Mouse (Mus musculus): ENCODE results near the gene Fxyd6. TPM values are rescaled to one million over a fixed set of nuclear protein-coding genes. Genes with fewer than 3 reads are reported as not detected.

Gene Fxyd6
- 348 and 508 TPM in 2 replicates for polyA plus RNA-seq (2014; fragmentation: Nextera tagmentation; extraction: Ambion mirVana)

- Histone ChIP-seq H3K9ac (replicated peaks; ENCODE audit: low read length) (peak within 1 kb of the TSS; percentile 86), H3K4me2 (ENCODE audit: low read length) (peak within 1 kb of the TSS; percentile 62), H3K27ac (replicated peaks; ENCODE audit: low read depth, low read length) (peak within 1 kb of the TSS; percentile 89), H3K4me3 (replicated peaks; ENCODE audit: low read depth, low read length) (peak within 1 kb of the TSS; percentile 71), H3K9me3 (ENCODE audit: control insufficient read depth, low read length) (no peaks in the 10 kb centered on the region), H3K36me3 (ENCODE audit: control insufficient read depth, insufficient read depth, low read length) (no peaks in the 10 kb centered on the region), H3K4me1 (ENCODE audit: control insufficient read depth, insufficient read depth, low read length) (peaks cover 25% of the 10 kb centered on the region), H3K27me3 (ENCODE audit: control insufficient read depth, insufficient read depth, low read length) (no peaks in the 10 kb centered on the region)
- DNase-seq (peak; percentile 81), ATAC-seq (ENCODE audit: low FRiP score, low TSS enrichment) (peak; percentile 75; the same call in 1 of the 2 replicates)
- WGBS = under 1% methylated on average over 28 of the region's 28 CpGs
These were observed at the start of gene Fxyd6 for GRCm38 (mm10) chr9:45370117-45370561. Gene Fxyd6, plus strand, starts transcription at chr9:45370185.

- H3K4me3 ChIP-seq (replicated peaks; ENCODE audit: low read depth, low read length) = no peak overlapping the region
- no peak overlapping the region for H3K9ac ChIP-seq (replicated peaks; ENCODE audit: low read length)
- no peaks in the 10 kb centered on the region for H3K36me3 ChIP-seq (ENCODE audit: control insufficient read depth, insufficient read depth, low read length)
- no peaks in the 10 kb centered on the region for H3K9me3 ChIP-seq (ENCODE audit: control insufficient read depth, low read length)
- no peaks in the 10 kb centered on the region for H3K4me1 ChIP-seq (ENCODE audit: control insufficient read depth, insufficient read depth, low read length)
- H3K27ac ChIP-seq (replicated peaks; ENCODE audit: low read depth, low read length) = no peak overlapping the region
- 80% methylated on average over 6 of the region's 6 CpGs for WGBS
- no peaks in the 10 kb centered on the region for H3K27me3 ChIP-seq (ENCODE audit: control insufficient read depth, insufficient read depth, low read length)
- DNase-seq = no peak
- ATAC-seq (ENCODE audit: low FRiP score, low TSS enrichment) = no peak
- H3K4me2 ChIP-seq (ENCODE audit: low read length) = no peak overlapping the region
These were observed 48.5 kb upstream of the Fxyd6 start for GRCm38 (mm10) chr9:45321465-45321864.

GRCm38 (mm10) chr9:45321946-45322430 is 48.0 kb upstream of the Fxyd6 start:
- H3K27ac ChIP-seq (replicated peaks; ENCODE audit: low read depth, low read length) = no peak overlapping the region
- no peak overlapping the region for H3K9ac ChIP-seq (replicated peaks; ENCODE audit: low read length)
- no peak for DNase-seq
- WGBS = 85% methylated on average over 4 of the region's 4 CpGs
- H3K36me3 ChIP-seq (ENCODE audit: control insufficient read depth, insufficient read depth, low read length) = no peaks in the 10 kb centered on the region
- no peak for ATAC-seq (ENCODE audit: low FRiP score, low TSS enrichment)
- H3K4me2 ChIP-seq (ENCODE audit: low read length) = no peak overlapping the region
- H3K4me1 ChIP-seq (ENCODE audit: control insufficient read depth, insufficient read depth, low read length) = no peaks in the 10 kb centered on the region
- H3K27me3 ChIP-seq (ENCODE audit: control insufficient read depth, insufficient read depth, low read length) = no peaks in the 10 kb centered on the region
- no peaks in the 10 kb centered on the region for H3K9me3 ChIP-seq (ENCODE audit: control insufficient read depth, low read length)
- no peak overlapping the region for H3K4me3 ChIP-seq (replicated peaks; ENCODE audit: low read depth, low read length)

- DNase-seq = no peak
- H3K4me1 ChIP-seq (ENCODE audit: control insufficient read depth, insufficient read depth, low read length) = no peaks in the 10 kb centered on the region
- H3K9me3 ChIP-seq (ENCODE audit: control insufficient read depth, low read length) = no peaks in the 10 kb centered on the region
- no peak overlapping the region for H3K4me2 ChIP-seq (ENCODE audit: low read length)
- no peak for ATAC-seq (ENCODE audit: low FRiP score, low TSS enrichment)
- no peak overlapping the region for H3K9ac ChIP-seq (replicated peaks; ENCODE audit: low read length)
- H3K4me3 ChIP-seq (replicated peaks; ENCODE audit: low read depth, low read length) = no peak overlapping the region
- H3K27ac ChIP-seq (replicated peaks; ENCODE audit: low read depth, low read length) = no peak overlapping the region
- no peaks in the 10 kb centered on the region for H3K36me3 ChIP-seq (ENCODE audit: control insufficient read depth, insufficient read depth, low read length)
- WGBS = 93% methylated on average over 9 of the region's 9 CpGs
- no peaks in the 10 kb centered on the region for H3K27me3 ChIP-seq (ENCODE audit: control insufficient read depth, insufficient read depth, low read length)
These were observed 43.6 kb upstream of the Fxyd6 start for GRCm38 (mm10) chr9:45326390-45326789.

GRCm38 (mm10) chr9:45328263-45328662 is 41.7 kb upstream of the Fxyd6 start:
- H3K9ac ChIP-seq (replicated peaks; ENCODE audit: low read length) = no peak overlapping the region
- H3K27me3 ChIP-seq (ENCODE audit: control insufficient read depth, insufficient read depth, low read length) = no peaks in the 10 kb centered on the region
- ATAC-seq (ENCODE audit: low FRiP score, low TSS enrichment) = no peak
- no peak overlapping the region for H3K4me3 ChIP-seq (replicated peaks; ENCODE audit: low read depth, low read length)
- no peak overlapping the region for H3K4me2 ChIP-seq (ENCODE audit: low read length)
- no peaks in the 10 kb centered on the region for H3K36me3 ChIP-seq (ENCODE audit: control insufficient read depth, insufficient read depth, low read length)
- no peak overlapping the region for H3K27ac ChIP-seq (replicated peaks; ENCODE audit: low read depth, low read length)
- WGBS = 84% methylated on average over 4 of the region's 4 CpGs
- H3K9me3 ChIP-seq (ENCODE audit: control insufficient read depth, low read length) = no peaks in the 10 kb centered on the region
- H3K4me1 ChIP-seq (ENCODE audit: control insufficient read depth, insufficient read depth, low read length) = no peaks in the 10 kb centered on the region
- DNase-seq = no peak

- Histone ChIP-seq H3K27me3 (ENCODE audit: control insufficient read depth, insufficient read depth, low read length) (no peaks in the 10 kb centered on the region), H3K9me3 (ENCODE audit: control insufficient read depth, low read length) (no peaks in the 10 kb centered on the region), H3K9ac (replicated peaks; ENCODE audit: low read length) (no peak overlapping the region), H3K4me2 (ENCODE audit: low read length) (no peak overlapping the region), H3K27ac (replicated peaks; ENCODE audit: low read depth, low read length) (no peak overlapping the region), H3K4me3 (replicated peaks; ENCODE audit: low read depth, low read length) (no peak overlapping the region), H3K36me3 (ENCODE audit: control insufficient read depth, insufficient read depth, low read length) (no peaks in the 10 kb centered on the region), H3K4me1 (ENCODE audit: control insufficient read depth, insufficient read depth, low read length) (no peaks in the 10 kb centered on the region)
- WGBS = 88% methylated on average over 6 of the region's 6 CpGs
- ATAC-seq (ENCODE audit: low FRiP score, low TSS enrichment) (no peak), DNase-seq (no peak)
These were observed 40.4 kb upstream of the Fxyd6 start for GRCm38 (mm10) chr9:45329577-45329976.

- no peak for DNase-seq
These were observed 32.6 kb upstream of the Fxyd6 start for GRCm38 (mm10) chr9:45337406-45337805.

GRCm38 (mm10) chr9:45343066-45343465 is 26.9 kb upstream of the Fxyd6 start:
- no peak for ATAC-seq (ENCODE audit: low FRiP score, low TSS enrichment)
- no peaks in the 10 kb centered on the region for H3K27me3 ChIP-seq (ENCODE audit: control insufficient read depth, insufficient read depth, low read length)
- 91% methylated on average over 3 of the region's 3 CpGs for WGBS

More at GRCm38 (mm10) chr9:45337406-45337805, 32.6 kb upstream of the Fxyd6 start:
- 82% methylated on average over 2 of the region's 2 CpGs for WGBS
- H3K27me3 ChIP-seq (ENCODE audit: control insufficient read depth, insufficient read depth, low read length) = no peaks in the 10 kb centered on the region
- no peaks in the 10 kb centered on the region for H3K9me3 ChIP-seq (ENCODE audit: control insufficient read depth, low read length)
- no peak overlapping the region for H3K27ac ChIP-seq (replicated peaks; ENCODE audit: low read depth, low read length)
- no peaks in the 10 kb centered on the region for H3K36me3 ChIP-seq (ENCODE audit: control insufficient read depth, insufficient read depth, low read length)
- no peaks in the 10 kb centered on the region for H3K4me1 ChIP-seq (ENCODE audit: control insufficient read depth, insufficient read depth, low read length)
- ATAC-seq (ENCODE audit: low FRiP score, low TSS enrichment) = no peak
- H3K4me3 ChIP-seq (replicated peaks; ENCODE audit: low read depth, low read length) = no peak overlapping the region
- no peak overlapping the region for H3K9ac ChIP-seq (replicated peaks; ENCODE audit: low read length)
- no peak overlapping the region for H3K4me2 ChIP-seq (ENCODE audit: low read length)

GRCm38 (mm10) chr9:45345516-45345915 is 24.5 kb upstream of the Fxyd6 start:
- no peak overlapping the region for H3K9ac ChIP-seq (replicated peaks; ENCODE audit: low read length)
- no peak overlapping the region for H3K27ac ChIP-seq (replicated peaks; ENCODE audit: low read depth, low read length)
- H3K9me3 ChIP-seq (ENCODE audit: control insufficient read depth, low read length) = no peaks in the 10 kb centered on the region
- no peaks in the 10 kb centered on the region for H3K4me1 ChIP-seq (ENCODE audit: control insufficient read depth, insufficient read depth, low read length)
- H3K4me3 ChIP-seq (replicated peaks; ENCODE audit: low read depth, low read length) = no peak overlapping the region
- no peaks in the 10 kb centered on the region for H3K27me3 ChIP-seq (ENCODE audit: control insufficient read depth, insufficient read depth, low read length)
- 76% methylated on average over 2 of the region's 2 CpGs for WGBS
- ATAC-seq (ENCODE audit: low FRiP score, low TSS enrichment) (no peak), DNase-seq (peak; percentile 77)
- H3K36me3 ChIP-seq (ENCODE audit: control insufficient read depth, insufficient read depth, low read length) = no peaks in the 10 kb centered on the region
- H3K4me2 ChIP-seq (ENCODE audit: low read length) = no peak overlapping the region

More at GRCm38 (mm10) chr9:45343066-45343465, 26.9 kb upstream of the Fxyd6 start:
- H3K4me2 ChIP-seq (ENCODE audit: low read length) = no peak overlapping the region
- no peaks in the 10 kb centered on the region for H3K4me1 ChIP-seq (ENCODE audit: control insufficient read depth, insufficient read depth, low read length)
- no peak overlapping the region for H3K4me3 ChIP-seq (replicated peaks; ENCODE audit: low read depth, low read length)
- no peaks in the 10 kb centered on the region for H3K36me3 ChIP-seq (ENCODE audit: control insufficient read depth, insufficient read depth, low read length)
- H3K27ac ChIP-seq (replicated peaks; ENCODE audit: low read depth, low read length) = no peak overlapping the region
- H3K9me3 ChIP-seq (ENCODE audit: control insufficient read depth, low read length) = no peaks in the 10 kb centered on the region
- H3K9ac ChIP-seq (replicated peaks; ENCODE audit: low read length) = no peak overlapping the region
- no peak for DNase-seq

All from midbrain, embryonic 14.5 days (tissue).